Mouse (Mus musculus) cortical plate, adult 2 months (tissue): ENCODE measurements around the gene Ifnar2.

Experiments used
- CTCF ChIP-seq: fragments of 200-500 bp; IDR thresholded peaks from 2 replicates; pipeline ENCODE4 v1.5.1; 2011; ENCODE audit warnings: mild to moderate bottlenecking, control low read depth, low read length; ENCODE audit not compliant: insufficient read depth; ENCODE audit errors: extremely low read depth
- POLR2A ChIP-seq: fragments of 200-500 bp; IDR thresholded peaks from 2 replicates; pipeline ENCODE4 v1.6.1; 2011; ENCODE audit warnings: mild to moderate bottlenecking, low read length, control low read depth; ENCODE audit not compliant: insufficient read depth; ENCODE audit errors: extremely low read depth

GRCm38 (mm10) chr16:91366567-91366966, 6.0 kb upstream of the Ifnar2 start:
- TF ChIP-seq CTCF (no peak), POLR2A (no peak)
